Mouse (Mus musculus): Measurements from ENCODE around the gene Pik3c2a. TPM values are rescaled to one million over a fixed set of nuclear protein-coding genes. Genes with fewer than 3 reads are reported as not detected.

Pik3c2a gene
- total and polyA plus RNA-seq, 3 experiments: 2.6 to 3.9 TPM; not detected in 1

GRCm38 (mm10) chr7:116333713-116334668, 109.3 kb downstream of the Pik3c2a start, which contains the start of gene Rps13:
Rps13 (minus strand) TSS chr7:116334195.
- Histone ChIP-seq H3K27ac (ENCODE audit: control insufficient read depth, low read depth, low read length) (peak within 1 kb of the TSS; percentile 90), H3K9ac (ENCODE audit: control insufficient read depth, low read depth, low read length, poor library complexity, severe bottlenecking) (peak within 1 kb of the TSS; percentile 91), H3K79me2 (ENCODE audit: control insufficient read depth, insufficient read depth, low read length, poor library complexity) (peaks cover 33% of the 10 kb centered on the region), H3K4me3 (ENCODE audit: control insufficient read depth in 1 of 2, insufficient read depth in 1 of 2, low read depth in 2 of 2, low read length in 2 of 2) (peak within 1 kb of the TSS; percentile 89 to 95), H3K9me3 (replicated peaks; ENCODE audit: insufficient read depth, low read length) (no peaks in the 10 kb centered on the region), H3K36me3 (ENCODE audit: control insufficient read depth in 1 of 2, insufficient read depth in 2 of 2, low read length in 2 of 2) (peaks cover 19 to 26% of the 10 kb centered on the region in 2 experiments), H3K4me1 (ENCODE audit: control insufficient read depth in 1 of 2, insufficient read depth in 2 of 2, low read length in 2 of 2) (peaks cover 4% of the 10 kb centered on the region in 2 experiments; a peak in 3 of 4 replicates), H3K27me3 (ENCODE audit: control insufficient read depth in 1 of 2, insufficient read depth in 2 of 2, low read length in 2 of 2) (no peaks in the 10 kb centered on the region)
- DNase-seq (ENCODE audit: low read depth, low spot score): peak; percentile 97
- peak; percentile 85 for TF ChIP-seq MXI1 (IDR thresholded peaks at IDR 0.05; ENCODE audit: low read depth, low read length)
- TF ChIP-seq EP300 (IDR thresholded peaks at IDR 0.05; ENCODE audit: low read depth in 1 of 2, low read length in 2 of 2): no peak
- peak; percentile 91 for TF ChIP-seq TBP (IDR thresholded peaks at IDR 0.05; ENCODE audit: low read depth, low read length)
- no peak for TF ChIP-seq USF2 (IDR thresholded peaks at IDR 0.05; ENCODE audit: borderline replicate concordance in 1 of 2, insufficient read depth in 1 of 2, low read depth in 1 of 2, low read length in 2 of 2)
- peak; percentile 92 for TF ChIP-seq NELFE (IDR thresholded peaks at IDR 0.05; ENCODE audit: low read depth, low read length)
- TF ChIP-seq E2F4 (IDR thresholded peaks at IDR 0.05; ENCODE audit: borderline replicate concordance, low read depth, low read length): no peak
- TF ChIP-seq KAT2A (conservative IDR thresholded peaks at IDR 0.05; ENCODE audit: low read depth, low read length): no peak; the same call in 1 of the 2 replicates
- TF ChIP-seq CHD1 (IDR thresholded peaks at IDR 0.05; ENCODE audit: low read depth, low read length): no peak
- no peak for TF ChIP-seq NRF1 (IDR thresholded peaks at IDR 0.05; ENCODE audit: insufficient read depth, low read depth, low read length, poor library complexity, severe bottlenecking)
- no peak for TF ChIP-seq USF1 (IDR thresholded peaks at IDR 0.05; ENCODE audit: low read depth, low read length)
- no peak for TF ChIP-seq CHD2 (IDR thresholded peaks at IDR 0.05; ENCODE audit: low read length)
- no peak for TF ChIP-seq MEF2A (IDR thresholded peaks at IDR 0.05; ENCODE audit: extremely low read depth, insufficient replicate concordance, low read depth, low read length, poor library complexity, severe bottlenecking)
- no peak for TF ChIP-seq ZC3H11A (IDR thresholded peaks at IDR 0.05; ENCODE audit: low read depth, low read length)
- peak; percentile 94 for TF ChIP-seq HCFC1 (IDR thresholded peaks at IDR 0.05; ENCODE audit: low read depth, low read length)
- TF ChIP-seq POLR2A (IDR thresholded peaks at IDR 0.05; ENCODE audit: control insufficient read depth in 1 of 2, insufficient read depth in 1 of 2, low read depth in 1 of 2, low read length in 2 of 2, poor library complexity in 1 of 2): peak; percentile 91 to 92
- TF ChIP-seq SIN3A (IDR thresholded peaks at IDR 0.05; ENCODE audit: low read length): peak; percentile 67
- TF ChIP-seq GABPA (IDR thresholded peaks at IDR 0.05; ENCODE audit: low read depth, low read length): no peak
- no peak for TF ChIP-seq ZKSCAN1 (IDR thresholded peaks at IDR 0.05; ENCODE audit: low read depth, low read length)
- TF ChIP-seq MYC (IDR thresholded peaks at IDR 0.05; ENCODE audit: low read depth, low read length): peak; percentile 94; the same call in 1 of the 2 replicates
- no peak for TF ChIP-seq GATA1 (IDR thresholded peaks at IDR 0.05; ENCODE audit: low read depth, low read length)
- TF ChIP-seq UBTF (IDR thresholded peaks at IDR 0.05; ENCODE audit: borderline replicate concordance, insufficient read depth, low read depth, low read length): no peak
- TF ChIP-seq MAFK (IDR thresholded peaks at IDR 0.05; ENCODE audit: borderline replicate concordance, low read depth, low read length): no peak
- peak; percentile 90 for TF ChIP-seq POLR2AphosphoS5 (IDR thresholded peaks at IDR 0.05; ENCODE audit: borderline replicate concordance, low read depth, low read length)
- TF ChIP-seq ETS1 (IDR thresholded peaks at IDR 0.05; ENCODE audit: low read depth, low read length): 0 out of 2 replicates have a peak, but pooled peaks have one; percentile 28
- no peak for TF ChIP-seq JUND (IDR thresholded peaks at IDR 0.05; ENCODE audit: low read depth, low read length)
- TF ChIP-seq POLR2AphosphoS2 (IDR thresholded peaks at IDR 0.05; ENCODE audit: low read length): peak; percentile 96
- TF ChIP-seq TAL1 (IDR thresholded peaks at IDR 0.05; ENCODE audit: low read length): no peak
- no peak for TF ChIP-seq RAD21 (IDR thresholded peaks at IDR 0.05; ENCODE audit: low read depth, low read length)
- TF ChIP-seq ZMIZ1 (IDR thresholded peaks at IDR 0.05; ENCODE audit: low read depth, low read length): peak; percentile 89
- TF ChIP-seq SMC3 (IDR thresholded peaks at IDR 0.05; ENCODE audit: low read depth, low read length): no peak
- no peak for TF ChIP-seq ZNF384 (IDR thresholded peaks at IDR 0.05; ENCODE audit: low read depth, low read length)
- no peak for TF ChIP-seq CTCF (IDR thresholded peaks at IDR 0.05 in 2 of 3, conservative IDR thresholded peaks at IDR 0.05 in 1 of 3; ENCODE audit: control insufficient read depth in 1 of 3, insufficient read depth in 1 of 3, low read depth in 2 of 3, low read length in 3 of 3, poor library complexity in 1 of 3, severe bottlenecking in 1 of 3)
- TF ChIP-seq ELF1 (IDR thresholded peaks at IDR 0.05; ENCODE audit: low read depth, low read length): peak; percentile 72
- peak; percentile 80 for TF ChIP-seq TCF12 (IDR thresholded peaks at IDR 0.05; ENCODE audit: low read depth, low read length)
- no peak for TF ChIP-seq MYB (IDR thresholded peaks at IDR 0.05; ENCODE audit: low read depth, low read length)
